Mouse (Mus musculus) neural tube, embryonic 14.5 days (tissue): ENCODE measurements around the gene Mdm4. TPM values are rescaled to one million over a fixed set of nuclear protein-coding genes. Genes with fewer than 3 reads are reported as not detected.

Experiments used
- ATAC-seq: fragments of 200-750 bp; cut with Nextera tagmentation; 2 replicates; pipeline ENCODE4 v1.8.0; 2017; ENCODE audit warnings: low read depth, mild to moderate bottlenecking, moderate TSS enrichment, moderate library complexity
- H3K27ac ChIP-seq: fragments of 300-500 bp; sonication (generic); 2 replicates; pipeline ENCODE4 v1.5.1; 2014; ENCODE audit warnings: low read depth, mild to moderate bottlenecking, control low read depth, low read length, moderate library complexity, mixed read lengths
- H3K27me3 ChIP-seq: fragments of 300-500 bp; sonication (generic); 2 replicates; pipeline ENCODE4 v1.6.1; 2014; ENCODE audit warnings: low read length; ENCODE audit not compliant: control insufficient read depth, insufficient read depth
- H3K36me3 ChIP-seq: fragments of 300-500 bp; sonication (generic); 2 replicates; pipeline ENCODE4 v1.6.1; 2014; ENCODE audit warnings: low read length, mixed read lengths; ENCODE audit not compliant: control insufficient read depth, insufficient read depth
- H3K4me1 ChIP-seq: fragments of 300-500 bp; sonication (generic); 2 replicates; pipeline ENCODE4 v1.6.1; 2014; ENCODE audit warnings: low read length; ENCODE audit not compliant: control insufficient read depth, insufficient read depth
- H3K4me2 ChIP-seq: fragments of 300-500 bp; sonication (generic); 2 replicates; pipeline ENCODE4 v1.6.1; 2014; ENCODE audit warnings: mild to moderate bottlenecking, low read depth, low read length, control low read depth
- H3K4me3 ChIP-seq: fragments of 300-500 bp; sonication (generic); 2 replicates; pipeline ENCODE4 v1.5.1; 2014; ENCODE audit warnings: low read depth, low read length, control low read depth, mixed read lengths
- H3K9ac ChIP-seq: fragments of 300-500 bp; sonication (generic); replicated peaks from 2 replicates; pipeline ENCODE4 v1.6.1; 2014; ENCODE audit warnings: low read depth, mild to moderate bottlenecking, control low read depth, low read length, mixed read lengths
- H3K9me3 ChIP-seq: fragments of 300-500 bp; sonication (generic); 2 replicates; pipeline ENCODE4 v1.6.1; 2016; ENCODE audit warnings: low read length; ENCODE audit not compliant: control insufficient read depth
- WGBS: fragments of 180-500 bp; shearing (Covaris S2); extraction: QIAGEN DNeasy Blood & Tissue Kit; methylation state at CpG from one replicate; pipeline ENCODE4 v1.1.7; 2014; 5-methylcytosine and 5-hydroxymethylcytosine counted together
- polyA plus RNA-seq: library from polyadenylated mRNA; unstranded; fragments of >200 nt; fragmentation: Nextera tagmentation; extraction: Ambion mirVana; gene quantifications from 2 replicates; pipeline ENCODE4 v1.2.1, GENCODE M21; 2014

Gene Mdm4
- polyA plus RNA-seq, 1 experiment from 2014 or later = 78.8 TPM

GRCm38 (mm10) chr1:133073327-133073856 lies 43.0 kb upstream of the Mdm4 start:
- H3K4me3 ChIP-seq = no peak overlapping the region
- peaks cover 16% of the 10 kb centered on the region; the same call in 1 of the 2 replicates for H3K4me1 ChIP-seq
- WGBS = 63% methylated on average over 9 of the region's 9 CpGs
- H3K36me3 ChIP-seq = peaks cover 16% of the 10 kb centered on the region
- no peak overlapping the region for H3K4me2 ChIP-seq
- no peak overlapping the region for H3K27ac ChIP-seq
- H3K27me3 ChIP-seq = no peaks in the 10 kb centered on the region
- ATAC-seq = no peak
- no peak overlapping the region for H3K9ac ChIP-seq
- no peaks in the 10 kb centered on the region for H3K9me3 ChIP-seq

- Histone ChIP-seq H3K36me3 (peaks cover 10% of the 10 kb centered on the region), H3K4me3 (no peak overlapping the region), H3K27me3 (no peaks in the 10 kb centered on the region), H3K4me1 (peaks cover 13% of the 10 kb centered on the region; the same call in 1 of the 2 replicates), H3K9me3 (no peaks in the 10 kb centered on the region), H3K9ac (no peak overlapping the region), H3K27ac (no peak overlapping the region), H3K4me2 (no peak overlapping the region)
- no peak for ATAC-seq
- 62% methylated on average over 16 of the region's 16 CpGs for WGBS
These were observed 41.5 kb upstream of the Mdm4 start for GRCm38 (mm10) chr1:133071666-133072381.

DNA sequence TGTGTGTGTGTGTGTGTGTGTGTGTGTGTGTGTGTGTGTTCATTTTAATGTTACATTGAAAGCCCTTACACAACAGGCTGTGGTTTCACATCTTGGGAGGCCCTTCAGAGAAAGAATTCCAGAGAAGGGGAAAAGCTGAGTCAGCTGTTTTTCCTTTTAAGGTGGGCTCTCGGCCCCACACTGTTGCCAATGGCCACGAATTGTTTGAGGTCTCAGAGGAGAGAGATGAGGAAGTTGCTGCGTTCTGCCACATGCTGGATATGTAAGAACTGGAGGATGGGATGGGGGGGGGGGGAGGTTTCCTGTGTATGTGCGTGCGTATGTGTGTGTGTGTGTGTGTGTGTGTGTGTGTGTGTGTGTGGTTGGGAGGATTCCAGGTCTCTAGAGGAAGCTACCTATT lies 39.8 kb upstream of the Mdm4 start:
- H3K9ac ChIP-seq = no peak overlapping the region
- H3K4me2 ChIP-seq = no peak overlapping the region
- H3K36me3 ChIP-seq = peaks cover 10% of the 10 kb centered on the region
- 58% methylated on average over 5 of the region's 5 CpGs for WGBS
- no peaks in the 10 kb centered on the region for H3K27me3 ChIP-seq
- H3K4me3 ChIP-seq = no peak overlapping the region
- H3K4me1 ChIP-seq = peaks cover 13% of the 10 kb centered on the region; the same call in 1 of the 2 replicates
- H3K27ac ChIP-seq = no peak overlapping the region
- no peak for ATAC-seq
- H3K9me3 ChIP-seq = no peaks in the 10 kb centered on the region

DNA sequence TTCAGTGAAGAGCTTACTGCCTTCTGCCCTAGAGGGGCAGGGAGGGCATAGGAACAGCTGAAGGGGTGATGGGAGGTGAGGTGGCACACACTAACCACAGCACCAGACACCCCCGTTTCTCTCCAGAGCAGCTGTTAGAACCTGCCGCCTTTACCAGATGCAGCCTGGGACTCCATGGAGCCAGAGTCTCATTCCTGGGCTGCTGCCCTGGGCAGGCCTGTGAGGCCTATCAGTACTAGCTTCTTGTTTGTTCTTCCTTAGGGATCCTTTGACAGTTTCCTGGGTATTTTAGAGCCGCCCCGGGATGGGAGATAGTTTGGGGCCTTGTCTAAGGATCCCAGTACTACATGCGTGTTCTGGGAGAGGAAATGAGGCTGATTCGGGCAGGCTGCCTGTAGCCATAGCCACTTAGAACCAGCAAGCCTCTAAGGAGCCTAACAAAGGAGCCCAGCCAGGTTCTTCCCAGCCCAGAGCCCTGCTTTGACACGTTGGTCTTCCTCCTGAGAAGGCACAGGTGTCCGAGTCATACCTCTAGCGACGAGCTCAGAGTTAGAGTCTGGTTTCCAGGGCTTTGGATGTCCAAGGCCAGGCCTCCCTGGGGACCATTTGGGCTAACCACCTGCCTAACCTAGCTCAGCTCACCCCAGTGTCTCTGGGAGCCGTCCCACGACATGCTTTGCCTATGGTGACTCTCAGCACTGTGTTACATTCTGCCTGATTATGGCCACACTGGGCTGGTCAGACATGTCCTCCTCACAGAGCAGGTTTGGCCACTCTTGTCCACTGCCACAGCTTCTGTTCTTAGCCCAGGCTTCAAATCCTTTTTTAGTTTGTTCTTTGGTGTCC lies 39.1 kb upstream of the Mdm4 start:
- peaks cover 13% of the 10 kb centered on the region; the same call in 1 of the 2 replicates for H3K4me1 ChIP-seq
- 0 out of 2 replicates have a peak, but pooled peaks have one; percentile 22 for ATAC-seq
- H3K27ac ChIP-seq = peak overlapping the region; percentile 2; the same call in 1 of the 2 replicates

DNA sequence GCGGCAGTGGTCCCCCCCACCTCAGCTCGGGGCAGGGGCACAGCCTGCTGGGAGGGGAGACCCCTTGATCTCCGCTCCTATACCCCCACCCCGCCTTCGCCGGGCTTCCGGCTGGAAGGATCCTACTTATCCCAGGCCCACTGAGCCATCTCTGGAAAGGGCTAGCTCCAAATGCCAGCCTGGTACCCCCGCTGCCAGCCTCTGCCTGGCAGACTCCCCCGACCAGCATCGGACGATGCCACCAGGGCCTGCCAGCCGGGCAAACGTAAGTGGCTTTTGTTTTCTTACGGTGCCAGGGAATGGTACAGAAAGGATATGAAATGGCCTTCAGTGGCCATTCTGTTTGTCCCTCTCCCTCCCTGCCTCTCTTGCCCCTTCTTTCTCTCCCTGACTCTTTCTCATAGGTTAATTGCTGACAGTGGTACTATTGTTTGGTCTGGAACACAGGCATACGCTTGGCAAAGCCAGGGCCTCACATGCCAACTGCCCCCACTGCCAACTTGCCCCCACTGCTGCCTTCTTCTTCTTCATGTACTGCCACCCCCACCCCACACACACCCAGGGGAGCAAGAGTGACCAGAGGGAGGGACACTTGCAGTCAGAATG lies 38.4 kb upstream of the Mdm4 start:
- no peaks in the 10 kb centered on the region for H3K27me3 ChIP-seq
- H3K36me3 ChIP-seq = peaks cover 4% of the 10 kb centered on the region
- no peak overlapping the region for H3K4me3 ChIP-seq
- ATAC-seq = peak; percentile 12; the same call in 1 of the 2 replicates
- no peaks in the 10 kb centered on the region for H3K9me3 ChIP-seq
- peak overlapping the region; percentile 24; the same call in 1 of the 2 replicates for H3K27ac ChIP-seq
- peaks cover 13% of the 10 kb centered on the region; the same call in 1 of the 2 replicates for H3K4me1 ChIP-seq
- no peak overlapping the region for H3K9ac ChIP-seq
- no peak overlapping the region for H3K4me2 ChIP-seq
- WGBS = 78% methylated on average over 15 of the region's 15 CpGs

More for the DNA sequence above, 39.1 kb upstream of the Mdm4 start:
- Histone ChIP-seq H3K9ac (no peak overlapping the region), H3K27me3 (no peaks in the 10 kb centered on the region), H3K9me3 (no peaks in the 10 kb centered on the region), H3K4me3 (no peak overlapping the region), H3K36me3 (peaks cover 5% of the 10 kb centered on the region), H3K4me2 (no peak overlapping the region)
- 78% methylated on average over 12 of the region's 12 CpGs for WGBS

DNA sequence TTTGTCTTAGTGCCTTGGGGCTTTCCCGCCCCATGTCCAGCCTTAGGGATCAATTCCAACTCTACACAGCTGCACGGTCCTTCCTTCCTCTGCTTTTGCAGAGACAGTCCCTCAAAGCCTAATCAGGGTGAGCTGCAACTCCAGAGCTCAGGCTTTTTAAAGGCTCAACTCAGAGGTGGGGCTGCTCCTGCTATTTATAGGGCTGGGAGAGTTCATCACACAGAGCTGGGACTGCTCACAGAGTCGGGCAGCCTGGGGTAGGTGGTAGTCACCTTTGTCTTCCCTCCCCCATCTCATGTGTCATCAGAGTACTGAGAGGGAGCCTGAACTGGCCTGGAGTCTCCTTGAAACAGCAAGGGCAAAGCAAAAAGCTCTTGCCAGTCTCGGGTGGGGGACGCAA lies 37.9 kb upstream of the Mdm4 start:
- H3K4me2 ChIP-seq = no peak overlapping the region
- no peaks in the 10 kb centered on the region for H3K27me3 ChIP-seq
- H3K36me3 ChIP-seq = peaks cover 4% of the 10 kb centered on the region
- H3K9ac ChIP-seq = no peak overlapping the region
- ATAC-seq = no peak
- H3K27ac ChIP-seq = peak overlapping the region; percentile 24; the same call in 1 of the 2 replicates
- peaks cover 13% of the 10 kb centered on the region; the same call in 1 of the 2 replicates for H3K4me1 ChIP-seq
- WGBS = 53% methylated on average over 5 of the region's 5 CpGs
- no peaks in the 10 kb centered on the region for H3K9me3 ChIP-seq
- no peak overlapping the region for H3K4me3 ChIP-seq

- Histone ChIP-seq H3K4me2 (no peak overlapping the region), H3K27me3 (no peaks in the 10 kb centered on the region), H3K9ac (no peak overlapping the region), H3K4me1 (no peaks in the 10 kb centered on the region), H3K36me3 (no peaks in the 10 kb centered on the region; the same call in 1 of the 2 replicates), H3K4me3 (no peak overlapping the region), H3K9me3 (no peaks in the 10 kb centered on the region), H3K27ac (no peak overlapping the region)
- no peak for ATAC-seq
- WGBS = 89% methylated on average over 6 of the region's 6 CpGs
These were observed 32.8 kb upstream of the Mdm4 start for GRCm38 (mm10) chr1:133063164-133063563.

- Histone ChIP-seq H3K27me3 (no peaks in the 10 kb centered on the region), H3K36me3 (no peaks in the 10 kb centered on the region), H3K4me1 (no peaks in the 10 kb centered on the region), H3K4me2 (no peak overlapping the region), H3K4me3 (no peak overlapping the region), H3K9me3 (no peaks in the 10 kb centered on the region), H3K9ac (no peak overlapping the region), H3K27ac (no peak overlapping the region)
- no peak for ATAC-seq
- 66% methylated on average over 4 of the region's 4 CpGs for WGBS
These were observed 30.3 kb upstream of the Mdm4 start for GRCm38 (mm10) chr1:133060681-133061080.
